Mouse (Mus musculus) limb, embryonic 11.5 days (tissue): ENCODE data around the gene Tsc1. TPM values are rescaled to one million over a fixed set of nuclear protein-coding genes. Genes with fewer than 3 reads are reported as not detected.

Experiments
- ATAC-seq: fragments of 200-750 bp; cut with Nextera tagmentation; 2 replicates; pipeline ENCODE4 v1.8.0; 2017; ENCODE audit warnings: low read depth; ENCODE audit not compliant: insufficient number of reproducible peaks, low FRiP score, low TSS enrichment
- DNase-seq: peaks from one replicate; pipeline ENCODE4 v3.0.0-alpha.2; 2015; ENCODE audit warnings: low spot score
- H3K27ac ChIP-seq: fragments of 300-500 bp; sonication (generic); replicated peaks from 2 replicates; pipeline ENCODE4 v1.5.1; 2014; ENCODE audit warnings: low read depth, mild to moderate bottlenecking, low read length
- H3K27me3 ChIP-seq: fragments of 300-500 bp; sonication (generic); 2 replicates; pipeline ENCODE4 v1.6.1; 2014; ENCODE audit warnings: mild to moderate bottlenecking, low read length, mixed read lengths; ENCODE audit not compliant: control insufficient read depth, insufficient read depth
- H3K36me3 ChIP-seq: fragments of 300-500 bp; sonication (generic); 2 replicates; pipeline ENCODE4 v1.6.1; 2014; ENCODE audit warnings: mild to moderate bottlenecking, low read length, moderate library complexity, mixed read lengths; ENCODE audit not compliant: control insufficient read depth, insufficient read depth
- H3K4me1 ChIP-seq: fragments of 300-500 bp; sonication (generic); 2 replicates; pipeline ENCODE4 v1.6.1; 2014; ENCODE audit warnings: low read length, mixed read lengths; ENCODE audit not compliant: control insufficient read depth, insufficient read depth
- H3K4me2 ChIP-seq: fragments of 300-500 bp; sonication (generic); 2 replicates; pipeline ENCODE4 v1.6.1; 2014; ENCODE audit warnings: low read depth, mild to moderate bottlenecking, moderate library complexity; ENCODE audit not compliant: severe bottlenecking
- H3K4me3 ChIP-seq: fragments of 300-500 bp; sonication (generic); 2 replicates; pipeline ENCODE4 v1.5.1; 2014; ENCODE audit warnings: low read depth, low read length
- H3K9ac ChIP-seq: fragments of 300-500 bp; sonication (generic); 2 replicates; pipeline ENCODE4 v1.6.1; 2014; ENCODE audit warnings: mild to moderate bottlenecking, low read length
- H3K9me3 ChIP-seq: fragments of 300-500 bp; sonication (generic); 2 replicates; pipeline ENCODE4 v1.6.1; 2016; ENCODE audit warnings: low read length; ENCODE audit not compliant: control insufficient read depth
- WGBS: fragments of 180-500 bp; shearing (Covaris S2); extraction: QIAGEN DNeasy Blood & Tissue Kit; methylation state at CpG from one replicate; pipeline ENCODE4 v1.1.7; 2014; 5-methylcytosine and 5-hydroxymethylcytosine counted together
- polyA plus RNA-seq: library from polyadenylated mRNA; unstranded; fragments of >200 nt; fragmentation: Nextera tagmentation; extraction: Ambion mirVana; gene quantifications from 2 replicates; pipeline ENCODE4 v1.2.1, GENCODE M21; 2014

Tsc1 gene
- polyA plus RNA-seq, 1 experiment from 2014 or later, result 23.2 TPM

- no peaks in the 10 kb centered on the region for H3K9me3 ChIP-seq
- WGBS, result 32% methylated on average over 8 of the region's 8 CpGs
- H3K4me1 ChIP-seq, result peaks cover 9% of the 10 kb centered on the region
- no peak for ATAC-seq
- no peak overlapping the region for H3K4me2 ChIP-seq
- no peaks in the 10 kb centered on the region for H3K36me3 ChIP-seq
- H3K27ac ChIP-seq, result no peak overlapping the region
- H3K9ac ChIP-seq, result no peak overlapping the region
- no peak overlapping the region for H3K4me3 ChIP-seq
- H3K27me3 ChIP-seq, result no peaks in the 10 kb centered on the region
- DNase-seq, result peak; percentile 36
Measured at GRCm38 (mm10) chr2:28706106-28706636, 65.1 kb downstream of the Tsc1 start.

GRCm38 (mm10) chr2:28706787-28707186 lies 65.8 kb downstream of the Tsc1 start:
- Histone ChIP-seq H3K27ac (no peak overlapping the region), H3K9ac (no peak overlapping the region), H3K36me3 (no peaks in the 10 kb centered on the region), H3K4me3 (no peak overlapping the region), H3K9me3 (no peaks in the 10 kb centered on the region), H3K4me2 (no peak overlapping the region), H3K4me1 (peaks cover 9% of the 10 kb centered on the region), H3K27me3 (no peaks in the 10 kb centered on the region)
- WGBS, result 29% methylated on average over 6 of the region's 6 CpGs
- ATAC-seq, result no peak
- no peak for DNase-seq

DNA sequence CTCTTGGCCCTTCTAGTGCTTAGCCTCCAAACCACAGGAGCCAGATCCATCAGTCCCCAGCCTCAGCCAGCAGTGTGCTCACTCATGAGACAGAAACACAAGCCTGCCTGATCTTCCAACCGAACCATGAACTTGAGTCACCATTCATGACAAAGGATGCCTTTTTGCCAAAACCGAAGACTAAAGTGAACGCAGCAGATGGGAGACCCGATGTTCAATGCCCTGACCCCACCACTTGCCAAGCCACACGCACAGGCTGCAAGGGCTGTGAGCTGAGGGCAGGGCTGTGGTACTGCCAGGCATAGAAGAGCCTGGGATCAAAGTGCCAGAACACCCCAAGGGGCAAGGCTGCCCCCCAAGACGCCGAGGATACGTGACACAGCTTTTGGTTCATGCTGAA lies 72.0 kb downstream of the Tsc1 start:
- Histone ChIP-seq H3K9ac (no peak overlapping the region), H3K27me3 (no peaks in the 10 kb centered on the region), H3K4me3 (no peak overlapping the region), H3K27ac (no peak overlapping the region), H3K36me3 (no peaks in the 10 kb centered on the region), H3K4me1 (no peaks in the 10 kb centered on the region; the same call in 1 of the 2 replicates), H3K4me2 (no peak overlapping the region), H3K9me3 (no peaks in the 10 kb centered on the region)
- WGBS, result 84% methylated on average over 8 of the region's 8 CpGs
- no peak for DNase-seq
- no peak for ATAC-seq

GRCm38 (mm10) chr2:28722419-28722818 lies 81.4 kb downstream of the Tsc1 start:
- Histone ChIP-seq H3K4me3 (no peak overlapping the region), H3K4me1 (peaks cover 2% of the 10 kb centered on the region; the same call in 1 of the 2 replicates), H3K36me3 (no peaks in the 10 kb centered on the region), H3K4me2 (no peak overlapping the region), H3K9me3 (no peaks in the 10 kb centered on the region), H3K27me3 (no peaks in the 10 kb centered on the region), H3K9ac (no peak overlapping the region), H3K27ac (no peak overlapping the region)
- 87% methylated on average over 8 of the region's 8 CpGs for WGBS
- no peak for DNase-seq
- no peak for ATAC-seq

GRCm38 (mm10) chr2:28723912-28724311 lies 82.9 kb downstream of the Tsc1 start:
- DNase-seq, result no peak
- no peak overlapping the region for H3K27ac ChIP-seq
- H3K4me3 ChIP-seq, result no peak overlapping the region
- H3K9me3 ChIP-seq, result no peaks in the 10 kb centered on the region
- H3K36me3 ChIP-seq, result no peaks in the 10 kb centered on the region
- peaks cover 9% of the 10 kb centered on the region; the same call in 1 of the 2 replicates for H3K4me1 ChIP-seq
- no peak overlapping the region for H3K4me2 ChIP-seq
- WGBS, result 43% methylated on average over 9 of the region's 9 CpGs
- no peak overlapping the region for H3K9ac ChIP-seq
- ATAC-seq, result no peak
- H3K27me3 ChIP-seq, result peaks cover 2% of the 10 kb centered on the region; the same call in 1 of the 2 replicates

DNA sequence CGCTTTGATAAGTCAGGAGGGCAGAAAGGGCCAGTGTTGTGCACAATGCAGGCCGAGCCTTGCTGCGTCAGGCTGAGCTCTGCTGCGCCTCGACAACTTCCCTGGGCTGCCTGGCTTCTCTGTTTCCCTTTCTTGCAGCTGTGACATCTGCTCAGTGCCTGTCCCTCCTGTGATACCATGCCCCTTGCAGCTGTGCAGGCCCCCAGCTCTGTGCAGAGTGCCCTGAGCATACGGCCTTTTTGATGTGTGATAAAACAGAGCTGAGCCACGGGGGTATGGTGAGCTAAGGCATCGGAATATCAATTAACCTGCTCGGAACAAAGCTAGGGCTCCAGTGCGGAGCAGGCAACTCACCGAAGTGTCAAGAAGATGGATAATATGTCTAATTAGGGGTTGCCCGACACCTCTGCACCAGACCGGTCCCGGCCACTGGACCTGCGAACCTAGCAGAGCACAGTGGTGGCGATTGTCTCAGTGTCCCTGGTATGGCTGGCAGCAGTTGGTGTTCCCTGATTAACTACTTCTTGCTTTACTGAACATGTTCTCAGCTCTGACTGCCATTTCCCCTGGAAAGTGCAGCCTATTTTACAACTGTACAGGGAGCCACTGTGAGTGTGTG lies 86.9 kb downstream of the Tsc1 start:
- Histone ChIP-seq H3K36me3 (no peaks in the 10 kb centered on the region), H3K9ac (peak overlapping the region; percentile 40), H3K4me3 (no peak overlapping the region), H3K4me1 (peaks cover 9% of the 10 kb centered on the region; the same call in 1 of the 2 replicates), H3K27ac (no peak overlapping the region), H3K4me2 (peak overlapping the region; percentile 10; the same call in 1 of the 2 replicates), H3K27me3 (peaks cover 2% of the 10 kb centered on the region; the same call in 1 of the 2 replicates), H3K9me3 (no peaks in the 10 kb centered on the region)
- 11% methylated on average over 16 of the region's 16 CpGs for WGBS
- DNase-seq (no peak), ATAC-seq (0 out of 2 replicates have a peak, but pooled peaks have one; percentile 21)

GRCm38 (mm10) chr2:28730676-28731075 lies 89.6 kb downstream of the Tsc1 start:
- no peak overlapping the region for H3K9ac ChIP-seq
- H3K4me3 ChIP-seq, result no peak overlapping the region
- no peak for DNase-seq
- H3K27ac ChIP-seq, result no peak overlapping the region
- ATAC-seq, result no peak
- H3K27me3 ChIP-seq, result peaks cover 2% of the 10 kb centered on the region; the same call in 1 of the 2 replicates
- no peaks in the 10 kb centered on the region for H3K9me3 ChIP-seq
- no peaks in the 10 kb centered on the region for H3K36me3 ChIP-seq
- peaks cover 9% of the 10 kb centered on the region; the same call in 1 of the 2 replicates for H3K4me1 ChIP-seq
- no peak overlapping the region for H3K4me2 ChIP-seq

- no peak for DNase-seq
- Histone ChIP-seq H3K9ac (no peak overlapping the region), H3K9me3 (no peaks in the 10 kb centered on the region), H3K36me3 (no peaks in the 10 kb centered on the region), H3K27ac (no peak overlapping the region), H3K4me1 (no peaks in the 10 kb centered on the region), H3K4me2 (no peak overlapping the region), H3K27me3 (no peaks in the 10 kb centered on the region), H3K4me3 (no peak overlapping the region)
- no peak for ATAC-seq
- 90% methylated on average over 5 of the region's 5 CpGs for WGBS
Measured at GRCm38 (mm10) chr2:28737112-28737511, 96.1 kb downstream of the Tsc1 start.
